Mouse (Mus musculus) layer of hippocampus, adult 11-12 months (tissue): ENCODE data around the gene Arhgap28.

Experiments
- DNase-seq: peaks from one replicate; pipeline ENCODE4 v3.0.0; 2022; ENCODE audit warnings: low spot score

Arhgap28 gene

GRCm38 (mm10) chr17:67989716-67990115 is 14.2 kb downstream of the Arhgap28 start:
- DNase-seq, result no peak

GRCm38 (mm10) chr17:67988920-67989621 is 14.8 kb downstream of the Arhgap28 start:
- DNase-seq, result peak; percentile 5

GRCm38 (mm10) chr17:67985532-67985931 is 18.4 kb downstream of the Arhgap28 start:
- no peak for DNase-seq

GRCm38 (mm10) chr17:67980573-67980972 is 23.3 kb downstream of the Arhgap28 start:
- no peak for DNase-seq

- DNase-seq, result no peak
These were observed 24.7 kb downstream of the Arhgap28 start for GRCm38 (mm10) chr17:67979248-67979647.

- DNase-seq, result no peak
These were observed 25.1 kb downstream of the Arhgap28 start for GRCm38 (mm10) chr17:67978786-67979185.

GRCm38 (mm10) chr17:67976465-67976864 is 27.5 kb downstream of the Arhgap28 start:
- DNase-seq, result no peak

GRCm38 (mm10) chr17:67976027-67976426 is 27.9 kb downstream of the Arhgap28 start:
- DNase-seq, result no peak

GRCm38 (mm10) chr17:67974679-67975078 is 29.2 kb downstream of the Arhgap28 start:
- no peak for DNase-seq

- no peak for DNase-seq
These were observed 36.9 kb downstream of the Arhgap28 start for GRCm38 (mm10) chr17:67966853-67967540.

- DNase-seq, result no peak
These were observed 41.1 kb downstream of the Arhgap28 start for GRCm38 (mm10) chr17:67962858-67963257.

- DNase-seq, result peak; percentile 4
These were observed 41.9 kb downstream of the Arhgap28 start for GRCm38 (mm10) chr17:67962020-67962419.

GRCm38 (mm10) chr17:67958909-67959308 is 45.0 kb downstream of the Arhgap28 start:
- DNase-seq, result no peak

- DNase-seq, result no peak
These were observed 46.3 kb downstream of the Arhgap28 start for GRCm38 (mm10) chr17:67957603-67958002.

GRCm38 (mm10) chr17:67955876-67956690 is 47.8 kb downstream of the Arhgap28 start:
- no peak for DNase-seq

- DNase-seq, result no peak
These were observed 49.0 kb downstream of the Arhgap28 start for GRCm38 (mm10) chr17:67954961-67955360.

- DNase-seq, result no peak
These were observed 53.3 kb downstream of the Arhgap28 start for GRCm38 (mm10) chr17:67950523-67951213.

GRCm38 (mm10) chr17:67948601-67949000 is 55.3 kb downstream of the Arhgap28 start:
- DNase-seq, result no peak

GRCm38 (mm10) chr17:67945453-67945852 is 58.5 kb downstream of the Arhgap28 start:
- DNase-seq, result no peak

GRCm38 (mm10) chr17:67944256-67944655 is 59.7 kb downstream of the Arhgap28 start:
- DNase-seq, result no peak

- DNase-seq, result no peak
These were observed 62.9 kb downstream of the Arhgap28 start for GRCm38 (mm10) chr17:67941026-67941425.

GRCm38 (mm10) chr17:67937050-67937449 is 66.9 kb downstream of the Arhgap28 start:
- DNase-seq, result no peak
